Mouse (Mus musculus) neural tube, embryonic 15.5 days (tissue): ENCODE measurements around the gene Polh. TPM values are rescaled to one million over a fixed set of nuclear protein-coding genes. Genes with fewer than 3 reads are reported as not detected.

Experiments used
- ATAC-seq: fragments of 200-750 bp; cut with Nextera tagmentation; 2 replicates; pipeline ENCODE4 v1.8.0; 2017; ENCODE audit warnings: mild to moderate bottlenecking, moderate TSS enrichment, moderate library complexity; ENCODE audit not compliant: low FRiP score
- H3K27ac ChIP-seq: fragments of 300-500 bp; sonication (generic); replicated peaks from 2 replicates; pipeline ENCODE4 v1.5.1; 2015; ENCODE audit warnings: mild to moderate bottlenecking, inconsistent platforms
- H3K27me3 ChIP-seq: fragments of 300-500 bp; sonication (generic); replicated peaks from 2 replicates; pipeline ENCODE4 v1.6.1; 2015; ENCODE audit warnings: inconsistent platforms
- H3K36me3 ChIP-seq: fragments of 300-500 bp; sonication (generic); 2 replicates; pipeline ENCODE4 v1.6.1; 2015; ENCODE audit warnings: inconsistent platforms
- H3K4me1 ChIP-seq: fragments of 300-500 bp; sonication (generic); 2 replicates; pipeline ENCODE4 v1.6.1; 2015; ENCODE audit warnings: inconsistent platforms
- H3K4me2 ChIP-seq: fragments of 300-500 bp; sonication (generic); 2 replicates; pipeline ENCODE4 v1.6.1; 2015; ENCODE audit warnings: inconsistent platforms, mild to moderate bottlenecking, moderate library complexity
- H3K4me3 ChIP-seq: fragments of 300-500 bp; sonication (generic); replicated peaks from 2 replicates; pipeline ENCODE4 v1.5.1; 2015; ENCODE audit warnings: mild to moderate bottlenecking, inconsistent platforms
- H3K9ac ChIP-seq: fragments of 300-500 bp; sonication (generic); replicated peaks from 2 replicates; pipeline ENCODE4 v1.6.1; 2015; ENCODE audit warnings: mild to moderate bottlenecking, inconsistent platforms
- H3K9me3 ChIP-seq: fragments of 300-500 bp; sonication (generic); replicated peaks from 2 replicates; pipeline ENCODE4 v1.6.1; 2016; ENCODE audit warnings: inconsistent platforms
- WGBS: fragments of 180-500 bp; shearing (Covaris S2); methylation state at CpG from one replicate; pipeline ENCODE4 v1.1.7; 2015; ENCODE audit warnings: mixed read lengths; 5-methylcytosine and 5-hydroxymethylcytosine counted together
- polyA plus RNA-seq: library from polyadenylated mRNA; unstranded; fragments of >200 nt; fragmentation: Nextera tagmentation; extraction: Ambion mirVana; gene quantifications from 2 replicates; pipeline ENCODE4 v1.2.1, GENCODE M21; 2015

The Polh gene
- polyA plus RNA-seq, 1 experiment from 2014 or later, result 7.9 TPM

DNA sequence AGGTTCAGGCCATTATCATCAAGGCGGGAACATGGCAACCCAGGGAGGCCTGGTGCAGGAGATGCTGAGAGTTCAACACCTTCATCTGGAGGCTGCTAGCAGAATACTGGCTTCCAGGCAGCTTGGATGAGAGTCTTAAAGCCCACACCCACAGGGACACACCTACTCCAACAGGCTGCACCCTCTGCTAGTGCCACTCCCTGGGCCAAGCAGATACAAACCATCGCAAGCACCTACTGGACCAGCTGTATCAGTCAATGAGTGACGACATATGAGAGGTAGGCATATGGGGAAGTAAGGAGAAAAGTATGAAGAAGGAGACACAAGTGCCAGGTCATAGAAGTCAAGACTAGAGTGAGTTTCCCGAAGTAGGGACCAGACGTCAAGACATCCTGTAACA lies 45.8 kb downstream of the Polh start:
- no peak for ATAC-seq
- Histone ChIP-seq H3K36me3 (no peaks in the 10 kb centered on the region), H3K4me2 (no peak overlapping the region), H3K4me1 (peaks cover 26% of the 10 kb centered on the region), H3K9ac (no peak overlapping the region), H3K27me3 (no peaks in the 10 kb centered on the region), H3K4me3 (no peak overlapping the region), H3K27ac (no peak overlapping the region), H3K9me3 (no peaks in the 10 kb centered on the region)
- 94% methylated on average over 5 of the region's 5 CpGs for WGBS

DNA sequence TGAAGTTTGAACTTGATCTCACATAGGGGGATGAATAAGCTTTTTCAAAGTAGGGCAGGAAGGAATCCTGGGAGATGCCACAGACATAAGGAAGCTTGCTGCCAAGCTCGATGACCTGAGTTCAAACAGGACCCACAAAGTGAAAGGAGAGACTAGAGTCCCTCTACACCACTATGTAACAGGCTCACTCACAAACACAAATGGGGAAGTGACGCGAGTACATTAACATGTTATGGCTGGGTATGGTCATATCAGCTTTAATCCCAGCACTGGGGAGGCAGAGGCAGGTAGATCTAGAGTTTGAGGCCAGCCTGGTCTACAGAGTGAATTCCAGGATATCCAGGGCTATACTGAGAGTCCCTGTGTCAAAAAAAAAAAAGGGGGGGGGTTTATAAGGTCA lies 48.1 kb downstream of the Polh start:
- no peak overlapping the region for H3K9ac ChIP-seq
- H3K4me1 ChIP-seq, result peaks cover 14% of the 10 kb centered on the region
- WGBS, result 95% methylated on average over 3 of the region's 3 CpGs
- no peaks in the 10 kb centered on the region for H3K36me3 ChIP-seq
- H3K27me3 ChIP-seq, result no peaks in the 10 kb centered on the region
- no peak overlapping the region for H3K4me2 ChIP-seq
- no peak for ATAC-seq
- no peak overlapping the region for H3K27ac ChIP-seq
- H3K4me3 ChIP-seq, result no peak overlapping the region
- H3K9me3 ChIP-seq, result no peaks in the 10 kb centered on the region

DNA sequence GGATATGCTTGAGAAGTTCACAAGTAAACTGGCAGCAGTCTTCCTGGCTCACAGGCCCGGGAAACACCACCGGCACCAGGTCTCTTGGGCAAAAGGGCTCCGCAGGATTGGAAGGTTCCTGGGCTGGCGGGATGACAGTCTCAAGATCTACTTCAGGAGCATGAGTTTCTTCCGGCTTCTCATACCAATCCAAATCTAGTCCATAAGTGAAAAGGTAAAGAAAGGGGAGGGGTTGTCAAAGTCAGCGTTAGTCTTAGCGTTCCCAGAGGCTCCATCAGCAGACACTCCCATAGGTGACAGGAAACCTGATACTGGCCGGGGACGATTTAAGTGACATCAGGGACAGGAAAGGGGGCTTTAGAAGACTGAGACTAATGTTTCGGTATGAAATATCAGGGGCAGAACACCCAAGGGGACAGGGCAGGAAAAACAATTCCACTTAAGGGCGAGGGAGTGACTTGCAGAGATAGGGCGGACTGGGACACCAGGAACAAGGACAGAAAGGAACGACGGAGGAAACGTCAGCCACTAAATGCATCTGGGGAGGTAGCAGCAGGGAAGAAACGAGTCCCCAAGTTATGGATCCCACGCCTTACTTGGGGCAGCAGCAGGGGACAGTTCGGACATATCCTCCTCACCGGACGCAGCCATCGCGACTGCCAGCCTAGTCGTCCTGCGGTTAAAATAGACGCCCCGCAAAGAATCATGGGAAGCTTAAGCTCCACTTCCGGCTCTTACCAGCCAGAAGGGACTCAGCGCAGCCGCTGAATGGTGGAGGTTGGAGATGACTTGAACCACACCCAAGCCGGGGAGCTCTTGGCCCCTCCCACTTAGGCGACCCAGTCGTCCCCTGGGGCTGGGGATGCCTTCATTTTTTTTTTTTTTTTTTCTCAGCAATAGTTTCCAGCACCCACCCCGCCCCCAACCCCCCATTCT lies 49.3 kb downstream of the Polh start, which contains the start of gene Mad2l1bp:
Gene Mad2l1bp (minus strand): TSS at position 707 of the 936 bp plus-strand sequence.
- Histone ChIP-seq H3K36me3 (peaks cover 10% of the 10 kb centered on the region), H3K9ac (peak within 1 kb of the TSS; percentile 62), H3K4me1 (peaks cover 14% of the 10 kb centered on the region), H3K4me3 (peak within 1 kb of the TSS; percentile 63), H3K4me2 (peak within 1 kb of the TSS; percentile 78), H3K27me3 (no peaks in the 10 kb centered on the region), H3K27ac (peak within 1 kb of the TSS; percentile 75), H3K9me3 (no peaks in the 10 kb centered on the region)
- WGBS, result 6% methylated on average over 33 of the region's 33 CpGs
- ATAC-seq, result peak; percentile 88

DNA sequence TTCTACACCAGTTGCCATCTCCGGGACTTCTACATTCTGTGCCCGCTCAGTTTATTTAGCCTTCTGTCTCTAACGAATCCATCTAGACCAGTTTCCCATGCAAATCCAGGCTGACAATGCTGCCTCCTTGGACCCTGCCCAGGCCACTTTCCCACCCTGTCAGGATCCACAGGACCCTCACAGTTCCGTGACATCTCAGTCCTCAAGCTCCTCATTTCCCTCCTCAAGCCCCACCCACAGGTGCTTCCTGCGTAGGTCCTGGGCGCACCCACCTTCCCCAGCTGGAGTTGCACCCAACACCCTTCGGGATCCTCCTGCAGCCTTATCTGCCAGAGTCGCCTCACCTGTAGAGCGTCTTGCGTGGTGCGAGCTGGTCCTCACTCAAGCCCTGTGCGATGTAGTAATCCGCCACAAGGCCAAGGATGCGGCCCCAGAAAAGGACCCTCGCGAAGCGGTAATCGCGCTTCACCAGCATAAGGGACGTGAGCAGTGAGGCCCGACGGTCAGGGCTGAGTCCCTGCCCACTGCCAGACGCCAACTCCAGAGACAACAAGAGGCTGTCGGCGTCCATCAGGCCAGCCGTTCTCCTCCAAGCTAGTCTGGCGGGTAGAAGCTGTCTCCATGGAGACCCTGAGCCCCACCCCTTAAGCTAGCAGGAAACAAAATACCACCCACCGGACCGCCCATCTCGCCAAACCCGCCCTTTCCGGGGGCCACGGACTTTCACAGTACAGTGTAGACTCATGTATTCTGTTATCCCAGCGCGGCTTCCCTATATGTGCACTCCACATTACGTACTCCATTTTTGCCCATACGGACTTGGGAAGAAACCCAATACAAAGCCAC lies 58.6 kb downstream of the Polh start, which contains the start of gene Rsph9:
Gene Rsph9 (minus strand): TSS at position 639 of the 846 bp plus-strand sequence.
- peak within 1 kb of the TSS; percentile 54 for H3K27ac ChIP-seq
- peak within 1 kb of the TSS; percentile 80 for H3K4me2 ChIP-seq
- peak; percentile 94 for ATAC-seq
- H3K4me1 ChIP-seq, result peaks cover 19% of the 10 kb centered on the region
- H3K9me3 ChIP-seq, result no peaks in the 10 kb centered on the region
- peak within 1 kb of the TSS; percentile 53 for H3K4me3 ChIP-seq
- H3K36me3 ChIP-seq, result peaks cover 31% of the 10 kb centered on the region
- 7% methylated on average over 37 of the region's 37 CpGs for WGBS
- no peaks in the 10 kb centered on the region for H3K27me3 ChIP-seq
- peak within 1 kb of the TSS; percentile 65 for H3K9ac ChIP-seq

DNA sequence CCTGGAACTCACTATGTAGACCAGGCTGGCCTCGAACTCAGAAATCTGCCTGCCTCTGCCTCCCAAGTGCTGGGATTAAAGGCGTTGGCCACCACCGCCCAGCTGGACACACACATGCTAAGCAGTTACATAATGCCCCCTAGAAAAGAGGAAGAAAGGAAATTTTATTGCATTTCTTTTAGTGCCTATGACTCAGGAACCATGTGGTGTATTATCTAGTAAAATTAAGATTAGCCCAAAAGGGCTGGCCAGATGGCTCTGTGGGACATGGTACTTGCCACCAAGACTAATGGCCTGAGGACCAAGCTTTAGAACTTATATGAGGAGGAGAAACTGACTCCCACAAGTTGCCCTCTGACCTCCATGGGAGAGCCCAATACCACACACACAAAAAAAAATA lies 62.6 kb downstream of the Polh start:
- peaks cover 2% of the 10 kb centered on the region; the same call in 1 of the 2 replicates for H3K36me3 ChIP-seq
- H3K4me2 ChIP-seq, result no peak overlapping the region
- ATAC-seq, result no peak
- H3K27ac ChIP-seq, result no peak overlapping the region
- H3K9ac ChIP-seq, result no peak overlapping the region
- peaks cover 19% of the 10 kb centered on the region for H3K4me1 ChIP-seq
- H3K4me3 ChIP-seq, result no peak overlapping the region
- H3K9me3 ChIP-seq, result no peaks in the 10 kb centered on the region
- no peaks in the 10 kb centered on the region for H3K27me3 ChIP-seq
- WGBS, result 94% methylated on average over 3 of the region's 3 CpGs

DNA sequence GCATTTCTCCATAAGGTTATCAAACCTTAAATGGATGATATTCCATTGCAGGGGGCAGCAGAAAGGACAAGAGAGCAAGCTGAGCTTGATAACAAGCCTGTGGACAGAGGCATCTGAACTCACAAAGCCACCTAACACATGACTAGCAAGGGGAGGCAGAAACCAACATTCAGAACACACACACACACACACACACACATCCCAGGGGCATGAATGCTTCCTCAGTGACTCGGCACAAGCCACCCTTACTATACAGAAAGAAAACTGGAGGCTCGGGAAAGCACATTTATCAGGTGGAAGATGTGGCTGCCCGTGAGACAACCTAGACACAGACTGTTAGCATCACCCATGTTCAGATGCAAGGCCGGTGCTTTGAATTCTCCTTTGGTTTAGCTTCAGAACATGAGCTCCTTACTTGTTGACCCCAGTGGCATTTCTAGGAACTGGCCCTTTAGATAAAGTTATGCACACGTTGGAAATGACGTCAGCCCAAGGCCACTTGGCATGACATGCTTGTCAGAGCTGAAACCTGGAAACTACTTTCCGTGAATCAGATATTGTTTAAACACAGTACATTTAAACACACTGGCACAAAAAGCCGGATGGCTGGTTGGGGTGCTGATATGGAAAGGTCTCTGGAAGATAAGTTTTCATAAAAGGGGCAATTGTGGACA lies 63.7 kb downstream of the Polh start:
- Histone ChIP-seq H3K9me3 (no peaks in the 10 kb centered on the region), H3K4me1 (peaks cover 10% of the 10 kb centered on the region), H3K4me2 (no peak overlapping the region), H3K27ac (no peak overlapping the region), H3K27me3 (no peaks in the 10 kb centered on the region), H3K36me3 (peaks cover 5% of the 10 kb centered on the region; the same call in 1 of the 2 replicates), H3K9ac (no peak overlapping the region), H3K4me3 (no peak overlapping the region)
- WGBS, result 81% methylated on average over 8 of the region's 8 CpGs
- no peak for ATAC-seq

DNA sequence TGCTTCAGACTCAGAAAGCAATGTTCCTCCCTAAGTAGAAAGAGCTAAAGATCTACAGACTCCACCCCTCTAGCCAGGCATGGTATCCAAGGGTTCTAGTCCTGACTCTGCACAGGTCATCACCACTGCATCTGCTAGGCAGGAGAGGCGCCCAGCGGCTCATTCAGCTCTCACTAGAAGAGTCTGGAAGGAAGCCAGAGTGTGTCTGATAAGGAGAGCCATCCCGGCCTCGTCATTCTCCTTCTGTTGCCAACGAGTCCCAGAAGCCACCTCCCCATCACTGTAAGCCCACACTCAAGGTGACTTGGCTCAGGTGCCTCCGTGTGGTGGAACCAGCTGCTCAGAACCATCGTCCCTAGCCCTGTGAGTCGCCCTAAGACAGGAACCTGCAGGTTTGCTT lies 69.6 kb downstream of the Polh start:
- Histone ChIP-seq H3K27ac (no peak overlapping the region), H3K36me3 (peaks cover 32% of the 10 kb centered on the region), H3K9ac (no peak overlapping the region), H3K4me1 (0 out of 2 replicates have a peak, but pooled peaks cover 4% of the 10 kb centered on the region), H3K9me3 (no peaks in the 10 kb centered on the region), H3K4me3 (no peak overlapping the region), H3K27me3 (no peaks in the 10 kb centered on the region), H3K4me2 (no peak overlapping the region)
- 74% methylated on average over 8 of the region's 8 CpGs for WGBS
- no peak for ATAC-seq

DNA sequence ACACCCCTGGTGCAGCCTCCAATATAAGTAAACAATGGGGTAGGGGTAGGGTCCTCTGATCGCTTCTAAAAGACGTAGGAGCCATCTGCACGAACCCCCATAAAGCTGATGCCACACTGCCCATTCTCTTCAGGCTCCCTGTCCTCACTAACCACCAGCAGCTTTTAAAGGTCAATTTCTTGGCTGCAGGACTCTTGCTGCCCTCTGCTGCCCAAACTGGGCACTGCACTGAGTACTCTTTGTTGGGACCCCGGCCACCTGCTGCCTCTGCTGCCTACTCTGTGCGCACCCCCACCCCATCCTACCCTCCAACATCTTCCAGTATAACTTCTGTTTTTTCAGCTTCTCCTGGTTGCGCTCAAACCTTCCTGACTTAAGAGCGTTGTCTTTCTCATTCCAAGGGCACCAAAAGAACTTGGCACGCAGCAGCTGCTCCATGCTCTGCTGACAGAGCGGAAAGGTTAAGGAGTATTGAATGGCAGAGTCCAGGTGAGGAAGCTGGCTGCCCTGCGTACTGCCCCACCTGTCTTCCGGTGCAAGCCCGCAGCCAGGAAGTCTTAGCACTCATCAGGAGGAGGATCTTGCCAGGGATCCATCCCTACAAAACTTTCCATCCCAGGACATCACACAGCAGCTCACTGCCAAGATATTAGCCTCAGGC lies 70.3 kb downstream of the Polh start:
- no peaks in the 10 kb centered on the region for H3K27me3 ChIP-seq
- ATAC-seq, result peak; percentile 43; the same call in 1 of the 2 replicates
- H3K4me2 ChIP-seq, result no peak overlapping the region
- H3K4me1 ChIP-seq, result 0 out of 2 replicates have a peak, but pooled peaks cover 4% of the 10 kb centered on the region
- no peak overlapping the region for H3K27ac ChIP-seq
- no peaks in the 10 kb centered on the region for H3K9me3 ChIP-seq
- no peak overlapping the region for H3K4me3 ChIP-seq
- H3K9ac ChIP-seq, result no peak overlapping the region
- peaks cover 38% of the 10 kb centered on the region for H3K36me3 ChIP-seq
- 20% methylated on average over 12 of the region's 12 CpGs for WGBS

DNA sequence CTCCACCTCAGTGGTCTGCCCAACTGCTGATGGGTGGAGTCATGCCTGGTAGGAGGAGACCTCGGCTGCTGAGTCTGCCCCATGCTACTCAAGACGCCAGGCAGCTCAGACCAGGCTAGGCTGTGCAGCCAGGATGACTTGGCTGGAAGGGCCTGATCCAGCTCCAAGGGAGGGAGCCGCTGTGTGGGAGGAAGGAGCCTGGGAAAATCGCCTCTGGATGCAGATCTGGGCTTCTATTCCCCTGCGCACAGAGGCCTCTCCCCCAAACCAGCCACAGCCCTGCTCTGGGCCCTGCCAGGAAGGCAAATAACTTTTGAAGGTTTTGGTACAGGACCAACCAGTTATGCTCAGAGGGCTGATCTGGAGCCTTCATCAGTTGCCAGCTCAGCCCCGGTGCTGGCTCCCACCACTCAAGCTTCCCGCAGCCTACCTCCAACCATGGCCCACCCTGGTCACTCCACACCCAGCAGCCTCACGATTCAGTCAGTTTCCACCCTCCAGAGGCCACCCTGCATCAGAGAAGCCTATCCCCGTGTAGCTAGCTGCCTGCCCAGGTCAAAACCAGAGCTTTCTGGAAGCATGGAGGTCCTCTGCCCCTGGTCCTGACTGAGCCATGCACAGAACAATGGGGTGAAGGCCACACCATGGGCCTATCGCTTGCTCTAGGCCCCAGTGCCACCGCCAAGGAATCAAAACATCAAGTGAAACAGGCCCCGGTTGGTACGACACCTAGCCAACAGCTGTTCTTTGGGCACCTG lies 72.5 kb downstream of the Polh start:
- H3K4me2 ChIP-seq, result no peak overlapping the region
- H3K4me3 ChIP-seq, result no peak overlapping the region
- no peaks in the 10 kb centered on the region for H3K27me3 ChIP-seq
- no peak overlapping the region for H3K9ac ChIP-seq
- no peak for ATAC-seq
- no peaks in the 10 kb centered on the region for H3K9me3 ChIP-seq
- 0 out of 2 replicates have a peak, but pooled peaks cover 4% of the 10 kb centered on the region for H3K4me1 ChIP-seq
- no peak overlapping the region for H3K27ac ChIP-seq
- WGBS, result 84% methylated on average over 13 of the region's 13 CpGs
- peaks cover 59% of the 10 kb centered on the region for H3K36me3 ChIP-seq

DNA sequence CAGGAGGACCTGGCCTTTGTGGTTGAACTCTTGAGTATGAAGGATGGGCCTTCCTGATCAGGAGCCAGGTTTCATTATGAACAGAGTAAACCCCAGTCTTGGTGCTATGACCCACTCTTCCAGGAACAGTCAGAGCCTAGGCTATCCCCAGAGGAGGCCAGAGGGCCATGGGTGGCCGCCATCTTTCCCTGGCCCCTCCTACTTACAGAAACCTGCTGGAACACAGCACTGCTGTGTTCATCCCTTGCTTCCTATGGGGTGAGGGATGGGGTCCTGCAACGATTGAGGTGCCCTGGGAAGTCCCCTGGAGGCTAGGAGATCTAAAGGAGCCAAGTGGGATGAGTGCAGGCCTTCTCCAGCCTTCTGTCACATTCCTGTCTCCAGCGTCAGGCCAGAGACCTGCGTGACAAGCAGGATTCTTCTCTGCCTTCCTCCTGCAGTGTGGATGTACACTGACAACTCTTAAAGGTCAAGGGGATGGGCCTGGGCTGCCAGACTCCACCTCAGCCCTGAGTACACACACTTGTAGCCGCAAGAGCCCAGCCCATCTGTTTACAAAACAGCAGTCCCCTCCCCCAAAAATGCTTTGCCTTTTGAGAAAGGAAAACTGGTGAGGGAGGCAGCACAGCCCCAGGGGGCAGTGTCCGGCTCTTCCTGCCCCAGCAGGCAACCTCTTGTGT lies 74.5 kb downstream of the Polh start:
- WGBS, result 89% methylated on average over 6 of the region's 6 CpGs
- no peak for ATAC-seq
- Histone ChIP-seq H3K36me3 (peaks cover 76% of the 10 kb centered on the region), H3K4me2 (no peak overlapping the region), H3K9ac (no peak overlapping the region), H3K4me3 (no peak overlapping the region), H3K4me1 (0 out of 2 replicates have a peak, but pooled peaks cover 4% of the 10 kb centered on the region), H3K27me3 (no peaks in the 10 kb centered on the region), H3K27ac (no peak overlapping the region), H3K9me3 (no peaks in the 10 kb centered on the region)
